ENCODE assay signal across 13 mouse cellular contexts in genomic region chr16:33828496-33828895, GRCm38 (mm10). TPM values are rescaled to one million over a fixed set of nuclear protein-coding genes. Genes with fewer than 3 reads are reported as not detected.
"Had no signal": no experiment of that assay in that cellular context is flagged by ENCODE, and none has a peak within 500 bp of the region (broad histone marks: within the 10 kb centered on the region; RNA-seq: fewer than 3 reads in every experiment).

No protein-coding gene starts in this region.

- H3K36me3 ChIP-seq: limb, embryonic 15.5 days; lung, embryonic 15.5 days; midbrain, embryonic 12.5 days; neural tube, embryonic 12.5 days had no signal

- DNase-seq: kidney, postnatal 14 days; lung, postnatal 14 days; retina, postnatal 1 day; right cerebral cortex, postnatal 4 days; spleen, adult 18-20 months; thymus, adult 2 months; thymus, postnatal 25 days had no signal

- H3K9me3 ChIP-seq: limb, embryonic 15.5 days; lung, embryonic 15.5 days; megakaryocyte, embryonic 14.5 days; midbrain, embryonic 12.5 days; neural tube, embryonic 12.5 days had no signal

- H3K27ac ChIP-seq: midbrain, embryonic 12.5 days; neural tube, embryonic 12.5 days had no signal

- H3K27me3 ChIP-seq: limb, embryonic 15.5 days had no signal

RNA-seq across cellular contexts. Expression of gene Muc13, which starts 34.7 kb away (rescaled TPM):
- polyA plus RNA-seq: limb, embryonic 15.5 days; midbrain, postnatal 0 days had no signal
